Mouse (Mus musculus) intestine, embryonic 16.5 days (tissue): ENCODE results near the gene Elovl5. TPM values are rescaled to one million over a fixed set of nuclear protein-coding genes. Genes with fewer than 3 reads are reported as not detected.
A peak's percentile ranks its signal among the peaks of the same experiment; 100 is the strongest.
"Not testable (repeated sequence)": the region's sequence is repeated elsewhere in the genome, so short reads cannot be mapped to it uniquely, and the experiment has no call there.

Experiments used
- ATAC-seq: fragments of 200-750 bp; cut with Nextera tagmentation; 2 replicates; pipeline ENCODE4 v1.8.0; 2017; ENCODE audit warnings: moderate TSS enrichment, moderate library complexity
- H3K27ac ChIP-seq: fragments of 300-500 bp; sonication (generic); 2 replicates; pipeline ENCODE4 v1.5.1; 2014; ENCODE audit warnings: mild to moderate bottlenecking, low read length
- H3K27me3 ChIP-seq: fragments of 300-500 bp; sonication (generic); replicated peaks from 2 replicates; pipeline ENCODE4 v1.6.1; 2014; ENCODE audit warnings: low read length, control low read depth, mixed read lengths; ENCODE audit not compliant: control insufficient read depth, insufficient read depth
- H3K36me3 ChIP-seq: fragments of 300-500 bp; sonication (generic); 2 replicates; pipeline ENCODE4 v1.6.1; 2014; ENCODE audit warnings: low read length, control low read depth; ENCODE audit not compliant: control insufficient read depth, insufficient read depth
- H3K4me1 ChIP-seq: fragments of 300-500 bp; sonication (generic); 2 replicates; pipeline ENCODE4 v1.6.1; 2014; ENCODE audit warnings: low read length, control low read depth, mixed read lengths; ENCODE audit not compliant: control insufficient read depth, insufficient read depth
- H3K4me2 ChIP-seq: fragments of 300-500 bp; sonication (generic); 2 replicates; pipeline ENCODE4 v1.6.1; 2014; ENCODE audit warnings: low read depth, low read length, control low read depth
- H3K4me3 ChIP-seq: fragments of 300-500 bp; sonication (generic); 2 replicates; pipeline ENCODE4 v1.5.1; 2014; ENCODE audit warnings: mild to moderate bottlenecking, low read length
- H3K9ac ChIP-seq: fragments of 300-500 bp; sonication (generic); 2 replicates; pipeline ENCODE4 v1.6.1; 2014; ENCODE audit warnings: low read depth, low read length
- H3K9me3 ChIP-seq: fragments of 300-500 bp; sonication (generic); 2 replicates; pipeline ENCODE4 v1.6.1; 2016; ENCODE audit warnings: low read length, control low read depth; ENCODE audit not compliant: control insufficient read depth
- WGBS: fragments of 180-500 bp; shearing (Covaris S2); extraction: QIAGEN DNeasy Blood & Tissue Kit; methylation state at CpG from one replicate; pipeline ENCODE4 v1.1.7; 2014; 5-methylcytosine and 5-hydroxymethylcytosine counted together
- polyA plus RNA-seq: library from polyadenylated mRNA; unstranded; fragments of >200 nt; fragmentation: Nextera tagmentation; extraction: Ambion mirVana; gene quantifications from 2 replicates; pipeline ENCODE4 v1.2.1, GENCODE M21; 2015

Elovl5 gene
- polyA plus RNA-seq, 1 experiment from 2014 or later, result 70.9 TPM

DNA sequence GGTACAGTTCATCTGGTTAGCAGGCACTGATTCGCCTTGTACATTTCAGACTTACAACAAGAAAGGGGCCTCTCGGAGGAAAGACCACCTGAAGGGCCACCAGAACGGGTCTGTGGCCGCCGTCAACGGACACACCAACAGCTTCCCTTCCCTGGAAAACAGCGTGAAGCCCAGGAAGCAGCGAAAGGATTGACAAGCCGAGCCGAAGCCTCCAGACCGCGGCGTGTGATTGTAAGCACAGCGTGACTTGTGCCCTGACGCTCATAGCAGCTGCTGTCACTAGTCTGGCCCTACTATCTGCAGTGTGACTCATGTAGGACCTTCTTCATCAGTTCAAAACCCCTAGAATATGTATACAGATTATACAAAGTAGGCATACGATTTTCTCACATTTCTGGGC, 65.5 kb downstream of the Elovl5 start:
- 92% methylated on average over 16 of the region's 16 CpGs for WGBS
- no peak overlapping the region for H3K27ac ChIP-seq
- peaks cover 6% of the 10 kb centered on the region; the same call in 1 of the 2 replicates for H3K36me3 ChIP-seq
- no peak for ATAC-seq
- no peak overlapping the region for H3K4me3 ChIP-seq
- no peak overlapping the region for H3K9ac ChIP-seq
- no peaks in the 10 kb centered on the region for H3K27me3 ChIP-seq
- H3K4me2 ChIP-seq, result no peak overlapping the region
- no peaks in the 10 kb centered on the region for H3K4me1 ChIP-seq
- no peaks in the 10 kb centered on the region for H3K9me3 ChIP-seq

DNA sequence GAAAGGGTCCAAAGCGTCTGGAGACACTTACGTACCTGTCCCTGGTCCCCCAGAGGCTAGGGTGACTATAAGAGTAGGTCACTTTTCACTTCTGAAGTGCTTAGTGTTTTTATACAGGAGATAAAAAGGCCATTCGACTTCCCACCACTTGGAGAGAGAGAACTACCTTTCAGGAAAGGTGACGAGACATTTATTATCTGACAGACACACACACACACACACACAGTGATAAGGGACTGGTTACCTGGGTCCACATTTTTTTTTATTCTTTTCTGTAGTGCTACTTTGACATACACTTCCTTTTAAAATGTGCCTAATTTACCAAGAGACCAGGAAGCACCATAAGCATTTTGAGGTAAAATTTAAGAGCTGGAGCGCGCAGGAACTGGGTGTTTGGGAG, 66.4 kb downstream of the Elovl5 start:
- Histone ChIP-seq H3K9ac (no peak overlapping the region), H3K27ac (no peak overlapping the region), H3K4me2 (no peak overlapping the region), H3K4me1 (no peaks in the 10 kb centered on the region), H3K9me3 (no peaks in the 10 kb centered on the region), H3K27me3 (no peaks in the 10 kb centered on the region), H3K36me3 (peaks cover 6% of the 10 kb centered on the region; the same call in 1 of the 2 replicates), H3K4me3 (no peak overlapping the region)
- WGBS, result 78% methylated on average over 6 of the region's 6 CpGs
- ATAC-seq, result no peak

- H3K27ac ChIP-seq, result no peak overlapping the region
- H3K9me3 ChIP-seq, result no peaks in the 10 kb centered on the region
- H3K9ac ChIP-seq, result no peak overlapping the region
- WGBS, result 76% methylated on average over 8 of the region's 8 CpGs
- H3K36me3 ChIP-seq, result 0 out of 2 replicates have a peak, but pooled peaks cover 2% of the 10 kb centered on the region
- H3K27me3 ChIP-seq, result no peaks in the 10 kb centered on the region
- no peak overlapping the region for H3K4me3 ChIP-seq
- H3K4me1 ChIP-seq, result no peaks in the 10 kb centered on the region
- H3K4me2 ChIP-seq, result no peak overlapping the region
- no peak for ATAC-seq
Observed at GRCm38 (mm10) chr9:77986153-77986795, 69.1 kb downstream of the Elovl5 start.

GRCm38 (mm10) chr9:77989626-77990025, 72.5 kb downstream of the Elovl5 start:
- Histone ChIP-seq H3K4me3 (no peak overlapping the region), H3K9ac (no peak overlapping the region), H3K9me3 (no peaks in the 10 kb centered on the region), H3K4me2 (no peak overlapping the region), H3K4me1 (no peaks in the 10 kb centered on the region), H3K27ac (no peak overlapping the region), H3K36me3 (no peaks in the 10 kb centered on the region), H3K27me3 (no peaks in the 10 kb centered on the region)
- ATAC-seq, result no peak
- 63% methylated on average over 8 of the region's 8 CpGs for WGBS

DNA sequence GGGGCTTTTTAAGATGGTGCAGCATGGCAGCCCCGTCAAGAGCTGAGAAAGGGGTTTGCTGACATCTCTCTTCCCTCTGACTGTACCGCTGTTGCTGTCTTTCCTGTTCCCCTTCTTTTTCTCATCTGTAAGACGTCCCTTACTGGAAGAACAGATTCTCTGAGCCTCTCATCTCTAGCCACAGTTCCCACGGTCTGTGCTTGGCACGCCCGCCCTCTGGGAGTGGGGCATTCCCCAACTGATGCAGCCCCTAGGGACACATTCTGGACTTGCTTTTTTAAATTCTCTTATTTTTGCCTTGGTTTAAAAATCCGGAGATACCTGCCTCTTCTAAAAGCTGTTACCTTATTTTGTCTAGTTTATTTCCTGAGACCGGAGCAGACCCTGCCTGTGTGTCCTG, 73.1 kb downstream of the Elovl5 start:
- no peak overlapping the region for H3K4me2 ChIP-seq

DNA sequence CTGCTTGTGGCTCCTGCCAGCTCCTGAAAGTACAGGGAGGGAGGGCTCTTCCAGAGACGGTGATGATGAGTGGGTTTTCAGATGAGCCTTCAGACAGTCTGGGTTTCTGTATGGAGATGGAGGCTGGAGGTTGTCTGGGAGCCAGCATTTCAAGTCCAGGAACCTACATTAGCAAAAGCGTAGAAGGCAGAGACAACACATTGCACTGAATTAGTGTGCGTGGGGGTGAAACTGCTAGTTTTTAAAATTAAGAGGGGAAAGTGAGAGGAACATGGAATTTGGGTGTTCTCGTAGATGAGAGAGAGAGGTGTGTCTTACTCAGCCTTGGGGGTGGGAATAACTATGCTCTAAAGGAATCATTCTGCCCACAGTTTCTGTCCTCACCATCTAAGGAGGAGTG, 74.5 kb downstream of the Elovl5 start:
- Histone ChIP-seq H3K9ac (no peak overlapping the region), H3K4me3 (no peak overlapping the region), H3K27me3 (no peaks in the 10 kb centered on the region), H3K9me3 (no peaks in the 10 kb centered on the region), H3K27ac (no peak overlapping the region), H3K4me1 (no peaks in the 10 kb centered on the region), H3K36me3 (no peaks in the 10 kb centered on the region), H3K4me2 (no peak overlapping the region)
- no peak for ATAC-seq
- 89% methylated on average over 4 of the region's 4 CpGs for WGBS

More for the DNA sequence above, 73.1 kb downstream of the Elovl5 start:
- no peaks in the 10 kb centered on the region for H3K9me3 ChIP-seq
- H3K36me3 ChIP-seq, result no peaks in the 10 kb centered on the region
- H3K27ac ChIP-seq, result no peak overlapping the region
- 77% methylated on average over 8 of the region's 8 CpGs for WGBS
- H3K4me3 ChIP-seq, result no peak overlapping the region
- ATAC-seq, result no peak
- H3K9ac ChIP-seq, result no peak overlapping the region
- H3K27me3 ChIP-seq, result no peaks in the 10 kb centered on the region
- no peaks in the 10 kb centered on the region for H3K4me1 ChIP-seq

GRCm38 (mm10) chr9:77992276-77992675, 75.1 kb downstream of the Elovl5 start:
- WGBS, result 80% methylated on average over 6 of the region's 6 CpGs

GRCm38 (mm10) chr9:77993101-77993500, 75.9 kb downstream of the Elovl5 start:
- H3K4me2 ChIP-seq, result no peak overlapping the region
- no peaks in the 10 kb centered on the region for H3K36me3 ChIP-seq
- no peaks in the 10 kb centered on the region for H3K27me3 ChIP-seq
- H3K4me1 ChIP-seq, result no peaks in the 10 kb centered on the region
- H3K9ac ChIP-seq, result no peak overlapping the region
- ATAC-seq, result no peak
- WGBS, result 83% methylated on average over 1 of the region's 1 CpGs
- H3K4me3 ChIP-seq, result no peak overlapping the region
- H3K9me3 ChIP-seq, result no peaks in the 10 kb centered on the region
- no peak overlapping the region for H3K27ac ChIP-seq

More at GRCm38 (mm10) chr9:77992276-77992675, 75.1 kb downstream of the Elovl5 start:
- H3K4me2 ChIP-seq, result no peak overlapping the region
- no peaks in the 10 kb centered on the region for H3K4me1 ChIP-seq
- no peak overlapping the region for H3K27ac ChIP-seq
- no peaks in the 10 kb centered on the region for H3K36me3 ChIP-seq
- ATAC-seq, result no peak
- H3K4me3 ChIP-seq, result no peak overlapping the region
- no peak overlapping the region for H3K9ac ChIP-seq
- no peaks in the 10 kb centered on the region for H3K9me3 ChIP-seq
- H3K27me3 ChIP-seq, result no peaks in the 10 kb centered on the region

GRCm38 (mm10) chr9:77993538-77994255, 76.5 kb downstream of the Elovl5 start:
- not testable (repeated sequence) for H3K9ac ChIP-seq, H3K27ac ChIP-seq, H3K27me3 ChIP-seq, H3K9me3 ChIP-seq, H3K36me3 ChIP-seq, H3K4me2 ChIP-seq, H3K4me1 ChIP-seq, H3K4me3 ChIP-seq
- 95% methylated on average over 2 of the region's 2 CpGs for WGBS
- ATAC-seq, result peak; percentile 66
